Mouse (Mus musculus) lung, postnatal 0 days (tissue): Measurements from ENCODE around the gene Noc3l.

Experiments
- CTCF ChIP-seq: IDR thresholded peaks from 2 replicates; pipeline ENCODE4 v1.5.1; 2016; ENCODE audit warnings: antibody characterized with exemption, mild to moderate bottlenecking
- EP300 ChIP-seq: IDR thresholded peaks from 2 replicates; pipeline ENCODE4 v1.6.1; 2016; ENCODE audit warnings: antibody characterized with exemption, mild to moderate bottlenecking, control low read depth

GRCm38 (mm10) chr19:38793563-38794045 lies 25.4 kb downstream of the Noc3l start:
- TF ChIP-seq EP300 (no peak), CTCF (no peak)
